Mouse (Mus musculus): ENCODE data around the gene Mapk10. TPM values are rescaled to one million over a fixed set of nuclear protein-coding genes. Genes with fewer than 3 reads are reported as not detected.

Gene Mapk10
- polyA plus RNA-seq, 1 experiment from 2014 or later: 0.86 TPM

GRCm38 (mm10) chr5:103160314-103161195, 50.6 kb downstream of the Mapk10 start:
- no peak for ATAC-seq (replicated peaks; ENCODE audit: insufficient number of reproducible peaks, low FRiP score, low TSS enrichment)
- Histone ChIP-seq H3K9me3 (replicated peaks; ENCODE audit: control insufficient read depth, low read length) (no peaks in the 10 kb centered on the region), H3K4me2 (no peak overlapping the region), H3K4me1 (ENCODE audit: control insufficient read depth, insufficient read depth, low read length) (no peaks in the 10 kb centered on the region), H3K27me3 (ENCODE audit: control insufficient read depth, insufficient read depth, low read length) (no peaks in the 10 kb centered on the region), H3K36me3 (ENCODE audit: control insufficient read depth, insufficient read depth, low read length) (no peaks in the 10 kb centered on the region), H3K9ac (ENCODE audit: low read depth, low read length) (no peak overlapping the region), H3K4me3 (ENCODE audit: low read depth, low read length) (no peak overlapping the region), H3K27ac (ENCODE audit: low read depth, low read length) (no peak overlapping the region)
- 66% methylated on average over 8 of the region's 8 CpGs for WGBS (ENCODE audit: insufficient replicate concordance)

- H3K36me3 ChIP-seq (ENCODE audit: control insufficient read depth, insufficient read depth, low read length): no peaks in the 10 kb centered on the region
Measured at GRCm38 (mm10) chr5:103140935-103141334, 70.2 kb downstream of the Mapk10 start.

GRCm38 (mm10) chr5:103134839-103135238, 76.3 kb downstream of the Mapk10 start:
- Histone ChIP-seq H3K27ac (ENCODE audit: low read depth, low read length) (no peak overlapping the region), H3K4me1 (ENCODE audit: control insufficient read depth, insufficient read depth, low read length) (no peaks in the 10 kb centered on the region), H3K36me3 (ENCODE audit: control insufficient read depth, insufficient read depth, low read length) (no peaks in the 10 kb centered on the region), H3K27me3 (ENCODE audit: control insufficient read depth, insufficient read depth, low read length) (no peaks in the 10 kb centered on the region), H3K4me3 (ENCODE audit: low read depth, low read length) (no peak overlapping the region), H3K9me3 (replicated peaks; ENCODE audit: control insufficient read depth, low read length) (no peaks in the 10 kb centered on the region), H3K4me2 (no peak overlapping the region), H3K9ac (ENCODE audit: low read depth, low read length) (no peak overlapping the region)
- ATAC-seq (replicated peaks; ENCODE audit: insufficient number of reproducible peaks, low FRiP score, low TSS enrichment): no peak
- 89% methylated on average over 9 of the region's 9 CpGs for WGBS (ENCODE audit: insufficient replicate concordance)

More at GRCm38 (mm10) chr5:103140935-103141334, 70.2 kb downstream of the Mapk10 start:
- no peaks in the 10 kb centered on the region for H3K9me3 ChIP-seq (replicated peaks; ENCODE audit: control insufficient read depth, low read length)
- no peaks in the 10 kb centered on the region for H3K4me1 ChIP-seq (ENCODE audit: control insufficient read depth, insufficient read depth, low read length)
- WGBS (ENCODE audit: insufficient replicate concordance): 89% methylated on average over 5 of the region's 5 CpGs
- no peaks in the 10 kb centered on the region for H3K27me3 ChIP-seq (ENCODE audit: control insufficient read depth, insufficient read depth, low read length)
- H3K27ac ChIP-seq (ENCODE audit: low read depth, low read length): no peak overlapping the region
- H3K9ac ChIP-seq (ENCODE audit: low read depth, low read length): no peak overlapping the region
- no peak for ATAC-seq (replicated peaks; ENCODE audit: insufficient number of reproducible peaks, low FRiP score, low TSS enrichment)
- H3K4me3 ChIP-seq (ENCODE audit: low read depth, low read length): no peak overlapping the region
- H3K4me2 ChIP-seq: no peak overlapping the region

GRCm38 (mm10) chr5:103133626-103134025, 77.5 kb downstream of the Mapk10 start:
- H3K27me3 ChIP-seq (ENCODE audit: control insufficient read depth, insufficient read depth, low read length): no peaks in the 10 kb centered on the region
- H3K4me3 ChIP-seq (ENCODE audit: low read depth, low read length): no peak overlapping the region
- H3K27ac ChIP-seq (ENCODE audit: low read depth, low read length): no peak overlapping the region
- H3K9me3 ChIP-seq (replicated peaks; ENCODE audit: control insufficient read depth, low read length): no peaks in the 10 kb centered on the region
- H3K36me3 ChIP-seq (ENCODE audit: control insufficient read depth, insufficient read depth, low read length): no peaks in the 10 kb centered on the region
- no peak overlapping the region for H3K4me2 ChIP-seq
- H3K4me1 ChIP-seq (ENCODE audit: control insufficient read depth, insufficient read depth, low read length): no peaks in the 10 kb centered on the region
- 71% methylated on average over 9 of the region's 9 CpGs for WGBS (ENCODE audit: insufficient replicate concordance)
- ATAC-seq (replicated peaks; ENCODE audit: insufficient number of reproducible peaks, low FRiP score, low TSS enrichment): no peak
- H3K9ac ChIP-seq (ENCODE audit: low read depth, low read length): no peak overlapping the region

GRCm38 (mm10) chr5:103132814-103133213, 78.3 kb downstream of the Mapk10 start:
- no peaks in the 10 kb centered on the region for H3K9me3 ChIP-seq (replicated peaks; ENCODE audit: control insufficient read depth, low read length)
- no peaks in the 10 kb centered on the region for H3K4me1 ChIP-seq (ENCODE audit: control insufficient read depth, insufficient read depth, low read length)
- no peak overlapping the region for H3K4me3 ChIP-seq (ENCODE audit: low read depth, low read length)
- H3K36me3 ChIP-seq (ENCODE audit: control insufficient read depth, insufficient read depth, low read length): no peaks in the 10 kb centered on the region
- no peaks in the 10 kb centered on the region for H3K27me3 ChIP-seq (ENCODE audit: control insufficient read depth, insufficient read depth, low read length)
- H3K4me2 ChIP-seq: no peak overlapping the region
- no peak overlapping the region for H3K27ac ChIP-seq (ENCODE audit: low read depth, low read length)
- no peak for ATAC-seq (replicated peaks; ENCODE audit: insufficient number of reproducible peaks, low FRiP score, low TSS enrichment)
- 67% methylated on average over 6 of the region's 6 CpGs for WGBS (ENCODE audit: insufficient replicate concordance)
- no peak overlapping the region for H3K9ac ChIP-seq (ENCODE audit: low read depth, low read length)

GRCm38 (mm10) chr5:103119618-103120017, 91.5 kb downstream of the Mapk10 start:
- H3K4me3 ChIP-seq (ENCODE audit: low read depth, low read length): no peak overlapping the region
- no peak overlapping the region for H3K9ac ChIP-seq (ENCODE audit: low read depth, low read length)
- ATAC-seq (replicated peaks; ENCODE audit: insufficient number of reproducible peaks, low FRiP score, low TSS enrichment): no peak
- no peak overlapping the region for H3K4me2 ChIP-seq
- no peaks in the 10 kb centered on the region for H3K9me3 ChIP-seq (replicated peaks; ENCODE audit: control insufficient read depth, low read length)
- WGBS (ENCODE audit: insufficient replicate concordance): 81% methylated on average over 3 of the region's 3 CpGs
- H3K27me3 ChIP-seq (ENCODE audit: control insufficient read depth, insufficient read depth, low read length): no peaks in the 10 kb centered on the region
- H3K4me1 ChIP-seq (ENCODE audit: control insufficient read depth, insufficient read depth, low read length): no peaks in the 10 kb centered on the region
- H3K27ac ChIP-seq (ENCODE audit: low read depth, low read length): no peak overlapping the region
- no peaks in the 10 kb centered on the region for H3K36me3 ChIP-seq (ENCODE audit: control insufficient read depth, insufficient read depth, low read length)

GRCm38 (mm10) chr5:103115571-103115970, 95.6 kb downstream of the Mapk10 start:
- WGBS (ENCODE audit: insufficient replicate concordance): 83% methylated on average over 7 of the region's 7 CpGs
- no peaks in the 10 kb centered on the region for H3K36me3 ChIP-seq (ENCODE audit: control insufficient read depth, insufficient read depth, low read length)

GRCm38 (mm10) chr5:103112471-103112870, 98.7 kb downstream of the Mapk10 start:
- Histone ChIP-seq H3K9ac (ENCODE audit: low read depth, low read length) (no peak overlapping the region), H3K4me2 (no peak overlapping the region), H3K4me3 (ENCODE audit: low read depth, low read length) (no peak overlapping the region), H3K9me3 (replicated peaks; ENCODE audit: control insufficient read depth, low read length) (no peaks in the 10 kb centered on the region), H3K27me3 (ENCODE audit: control insufficient read depth, insufficient read depth, low read length) (no peaks in the 10 kb centered on the region), H3K27ac (ENCODE audit: low read depth, low read length) (no peak overlapping the region), H3K36me3 (ENCODE audit: control insufficient read depth, insufficient read depth, low read length) (no peaks in the 10 kb centered on the region), H3K4me1 (ENCODE audit: control insufficient read depth, insufficient read depth, low read length) (no peaks in the 10 kb centered on the region)
- no peak for ATAC-seq (replicated peaks; ENCODE audit: insufficient number of reproducible peaks, low FRiP score, low TSS enrichment)
- WGBS (ENCODE audit: insufficient replicate concordance): 84% methylated on average over 7 of the region's 7 CpGs

More at GRCm38 (mm10) chr5:103115571-103115970, 95.6 kb downstream of the Mapk10 start:
- Histone ChIP-seq H3K9ac (ENCODE audit: low read depth, low read length) (no peak overlapping the region), H3K4me2 (no peak overlapping the region), H3K4me1 (ENCODE audit: control insufficient read depth, insufficient read depth, low read length) (no peaks in the 10 kb centered on the region), H3K27me3 (ENCODE audit: control insufficient read depth, insufficient read depth, low read length) (no peaks in the 10 kb centered on the region), H3K9me3 (replicated peaks; ENCODE audit: control insufficient read depth, low read length) (no peaks in the 10 kb centered on the region), H3K4me3 (ENCODE audit: low read depth, low read length) (no peak overlapping the region), H3K27ac (ENCODE audit: low read depth, low read length) (no peak overlapping the region)
- ATAC-seq (replicated peaks; ENCODE audit: insufficient number of reproducible peaks, low FRiP score, low TSS enrichment): no peak

- Histone ChIP-seq H3K27ac (ENCODE audit: low read depth, low read length) (no peak overlapping the region), H3K9ac (ENCODE audit: low read depth, low read length) (no peak overlapping the region), H3K4me3 (ENCODE audit: low read depth, low read length) (no peak overlapping the region), H3K9me3 (replicated peaks; ENCODE audit: control insufficient read depth, low read length) (no peaks in the 10 kb centered on the region), H3K27me3 (ENCODE audit: control insufficient read depth, insufficient read depth, low read length) (no peaks in the 10 kb centered on the region), H3K36me3 (ENCODE audit: control insufficient read depth, insufficient read depth, low read length) (no peaks in the 10 kb centered on the region), H3K4me1 (ENCODE audit: control insufficient read depth, insufficient read depth, low read length) (no peaks in the 10 kb centered on the region), H3K4me2 (no peak overlapping the region)
- WGBS (ENCODE audit: insufficient replicate concordance): 75% methylated on average over 1 of the region's 1 CpGs
- no peak for ATAC-seq (replicated peaks; ENCODE audit: insufficient number of reproducible peaks, low FRiP score, low TSS enrichment)
Measured at GRCm38 (mm10) chr5:103109409-103109808, 101.7 kb downstream of the Mapk10 start.

Measured in heart, embryonic 11.5 days (tissue).